Mouse (Mus musculus) A20 (cell line): ENCODE results near the gene Ubfd1.

Source experiments
- DNase-seq: peaks from one replicate; pipeline ENCODE4 v3.0.0-alpha.2; 2011; ENCODE audit warnings: low read depth, low spot score

Gene Ubfd1

DNA sequence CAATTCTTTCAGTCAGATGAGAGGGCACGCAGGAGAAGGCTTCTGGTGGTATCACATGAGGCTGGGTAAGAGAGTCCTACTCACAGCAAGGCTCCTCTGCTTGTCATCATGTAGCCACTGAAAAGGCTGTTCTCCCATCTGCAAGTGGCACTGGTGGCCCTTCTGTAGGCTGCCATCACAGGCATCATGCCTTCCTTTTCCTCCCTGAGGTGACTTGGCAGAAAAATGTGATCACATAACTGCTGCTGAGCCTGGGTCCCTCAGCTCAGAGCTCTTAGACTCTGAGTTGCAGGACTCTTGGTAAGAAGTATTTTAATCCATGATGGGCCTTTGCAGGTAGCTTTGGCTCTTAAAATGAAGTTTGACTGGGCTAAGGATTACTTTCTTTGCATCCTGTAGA is 14.1 kb downstream of the Ubfd1 start:
- no peak for DNase-seq

- peak; percentile 91 for DNase-seq
These were observed 20.4 kb downstream of the Ubfd1 start for GRCm38 (mm10) chr7:122087195-122087982.

GRCm38 (mm10) chr7:122094564-122095330 is 27.8 kb downstream of the Ubfd1 start:
- peak; percentile 49 for DNase-seq

DNA sequence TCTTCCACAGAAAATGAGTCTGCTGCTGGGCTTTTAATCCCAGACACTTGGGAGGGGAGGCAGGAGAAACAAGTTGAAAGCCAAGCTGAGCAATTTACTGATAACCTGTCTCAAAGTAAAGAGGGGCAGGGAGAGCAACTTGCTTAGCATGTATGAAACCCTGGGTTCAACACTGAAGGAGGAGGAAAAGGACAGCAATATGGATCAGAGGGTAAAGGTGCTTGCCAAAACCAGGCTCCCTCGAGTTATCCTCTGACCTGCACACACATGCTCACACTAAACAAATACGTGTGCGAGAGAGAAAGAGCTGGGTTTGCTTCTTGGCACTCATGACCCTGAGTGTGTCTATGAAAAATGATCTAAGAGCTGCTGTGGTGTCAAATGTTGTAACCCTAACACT is 31.0 kb downstream of the Ubfd1 start:
- no peak for DNase-seq

DNA sequence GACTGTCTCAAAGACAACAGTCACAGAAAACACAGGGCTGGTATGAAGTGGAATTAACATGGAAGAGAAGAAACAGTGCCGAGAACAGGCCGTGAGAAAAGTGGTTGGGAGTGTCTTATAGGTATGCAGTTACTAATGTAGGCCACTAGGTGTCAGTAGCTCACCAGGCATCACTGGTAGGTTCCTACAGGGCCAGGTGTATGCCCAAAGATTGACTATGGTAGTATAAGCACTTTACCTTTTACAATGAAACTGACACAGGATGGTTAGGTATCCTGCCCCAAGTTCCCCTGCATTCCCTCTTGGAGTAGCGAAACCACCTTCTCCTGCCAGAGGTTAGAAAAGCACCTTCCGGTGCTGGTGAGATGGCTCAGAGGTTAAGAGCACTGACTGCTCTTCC is 32.2 kb downstream of the Ubfd1 start:
- peak; percentile 78 for DNase-seq

DNA sequence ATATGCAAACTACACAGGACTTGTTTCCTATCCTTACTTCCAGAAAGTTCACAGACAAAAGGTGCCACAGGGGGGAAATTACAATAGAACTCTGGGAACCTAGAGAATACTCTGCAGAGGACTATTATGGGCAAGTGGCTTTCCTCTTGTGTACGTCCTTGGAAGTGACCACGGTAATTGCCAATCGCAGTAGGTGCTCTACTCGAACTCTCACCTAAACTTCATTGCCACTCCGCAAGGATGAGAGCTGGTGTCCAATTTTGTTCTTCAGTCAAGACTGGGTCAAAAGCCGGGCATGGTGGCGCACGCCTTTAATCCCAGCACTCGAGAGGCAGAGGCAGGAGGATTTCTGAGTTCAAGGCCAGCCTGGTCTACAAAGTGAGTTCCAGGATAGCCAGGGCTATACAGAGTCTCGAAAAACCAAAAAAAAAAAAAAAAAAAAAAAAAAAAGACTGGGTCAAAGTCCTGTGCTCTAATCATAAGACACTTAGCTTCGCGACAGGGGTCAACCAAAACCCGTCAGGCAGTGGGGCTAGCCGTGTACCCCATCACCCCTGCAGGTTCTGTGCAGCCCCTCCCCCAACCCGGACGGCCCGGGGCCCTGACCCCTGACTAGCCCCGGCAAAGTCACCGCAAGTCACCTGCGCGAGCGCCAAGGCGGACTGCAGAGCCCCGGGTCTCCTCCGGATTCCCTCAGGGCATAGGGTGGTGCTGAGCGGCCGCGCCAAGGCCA is 34.2 kb downstream of the Ubfd1 start:
- DNase-seq: peak; percentile 80

- DNase-seq: peak; percentile 94
These were observed 34.8 kb downstream of the Ubfd1 start, which contains the start of gene Ndufab1 for GRCm38 (mm10) chr7:122101747-122102244. TSS of gene Ndufab1 (minus strand) at chr7:122101886.

- DNase-seq: no peak
These were observed 41.2 kb downstream of the Ubfd1 start for GRCm38 (mm10) chr7:122108206-122108605.

GRCm38 (mm10) chr7:122123518-122123917 is 56.5 kb downstream of the Ubfd1 start:
- no peak for DNase-seq

GRCm38 (mm10) chr7:122125636-122126035 is 58.7 kb downstream of the Ubfd1 start:
- no peak for DNase-seq

DNA sequence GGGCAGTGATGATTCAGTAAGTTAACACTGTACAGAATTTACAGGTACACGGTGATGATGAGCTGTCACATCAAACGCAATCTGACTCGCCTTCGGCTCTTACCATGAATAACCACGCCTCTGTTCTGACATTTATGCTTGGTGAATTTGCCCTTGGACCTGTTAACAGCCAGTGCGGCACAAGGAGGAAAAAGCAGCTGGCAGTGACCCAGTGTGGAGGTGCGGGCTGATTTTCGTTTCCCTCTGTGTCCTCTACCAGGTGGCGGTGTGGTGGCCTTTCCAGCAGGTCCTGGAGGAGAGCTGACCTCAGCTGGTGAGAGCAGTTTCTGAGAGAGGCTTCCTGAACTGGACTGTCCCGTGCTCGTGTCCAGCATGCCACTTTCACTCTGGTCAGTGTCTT is 60.0 kb downstream of the Ubfd1 start:
- DNase-seq: no peak
